Mouse (Mus musculus) CH12F3 (cell line): ENCODE results near the gene 1700015F17Rik.

ENCODE experiments used
- in situ Hi-C: fragments of 300-500 bp; cut with MboI; formaldehyde crosslinking; loops from 2 replicates; pipeline ENCODE4 v1.14.3; 2020; ENCODE audit warnings: low sequenced_read_pairs

The 1700015F17Rik gene

GRCm38 (mm10) chr5:5479043-5479442 lies at the start of gene 1700015F17Rik:
TSS of gene 1700015F17Rik (minus strand) at chr5:5479143.
- in situ Hi-C loops, result no loop called here

GRCm38 (mm10) chr5:5515411-5515810 lies 36.5 kb upstream of the 1700015F17Rik start:
- in situ Hi-C loops, result no loop called here

GRCm38 (mm10) chr5:5514196-5515076 lies 35.5 kb upstream of the 1700015F17Rik start, which contains the start of gene Cldn12:
TSS of gene Cldn12 (minus strand) at chr5:5514958.
- in situ Hi-C loops, result no loop called here

GRCm38 (mm10) chr5:5511401-5511800 lies 32.5 kb upstream of the 1700015F17Rik start:
- in situ Hi-C loops, result no loop called here

GRCm38 (mm10) chr5:5510989-5511388 lies 32.0 kb upstream of the 1700015F17Rik start:
- in situ Hi-C loops, result no loop called here

GRCm38 (mm10) chr5:5510304-5510887 lies 31.5 kb upstream of the 1700015F17Rik start:
- in situ Hi-C loops, result no loop called here

GRCm38 (mm10) chr5:5508231-5508630 lies 29.3 kb upstream of the 1700015F17Rik start:
- in situ Hi-C loops, result loop anchor here (10.0 kb wide), 1 partner anchor 247 kb away; no protein-coding TSS in a partner anchor

GRCm38 (mm10) chr5:5507701-5508225 lies 28.8 kb upstream of the 1700015F17Rik start:
- in situ Hi-C loops, result loop anchor here (10.0 kb wide), 1 partner anchor 247 kb away; no protein-coding TSS in a partner anchor

GRCm38 (mm10) chr5:5504456-5504855 lies 25.5 kb upstream of the 1700015F17Rik start:
- in situ Hi-C loops, result loop anchor here (10.0 kb wide), 1 partner anchor 250 kb away; no protein-coding TSS in a partner anchor

- in situ Hi-C loops, result loop anchor here (10.0 kb wide), 1 partner anchor 251 kb away; no protein-coding TSS in a partner anchor
Observed at GRCm38 (mm10) chr5:5503381-5503780, 24.4 kb upstream of the 1700015F17Rik start.

GRCm38 (mm10) chr5:5501583-5501982 lies 22.6 kb upstream of the 1700015F17Rik start:
- in situ Hi-C loops, result loop anchor here (10.0 kb wide), 1 partner anchor 253 kb away; no protein-coding TSS in a partner anchor

- in situ Hi-C loops, result no loop called here
Observed at GRCm38 (mm10) chr5:5496393-5496792, 17.4 kb upstream of the 1700015F17Rik start.

GRCm38 (mm10) chr5:5495042-5495441 lies 16.1 kb upstream of the 1700015F17Rik start:
- in situ Hi-C loops, result no loop called here

- in situ Hi-C loops, result no loop called here
Observed at GRCm38 (mm10) chr5:5494269-5495005, 15.5 kb upstream of the 1700015F17Rik start.

GRCm38 (mm10) chr5:5492163-5492562 lies 13.2 kb upstream of the 1700015F17Rik start:
- in situ Hi-C loops, result no loop called here

- in situ Hi-C loops, result loop anchor here (10.0 kb wide), 1 partner anchor 531 kb away; no protein-coding TSS in a partner anchor
Observed at GRCm38 (mm10) chr5:5486071-5486470, 7.1 kb upstream of the 1700015F17Rik start.

GRCm38 (mm10) chr5:5483254-5483858 lies 4.4 kb upstream of the 1700015F17Rik start:
- in situ Hi-C loops, result loop anchor here (5.0 to 10.0 kb wide), 2 partner anchors 101 to 529 kb away; no protein-coding TSS in a partner anchor

- in situ Hi-C loops, result loop anchor here (5.0 to 10.0 kb wide), 2 partner anchors 99 to 527 kb away; no protein-coding TSS in a partner anchor
Observed at GRCm38 (mm10) chr5:5481662-5482061, 2.7 kb upstream of the 1700015F17Rik start.

GRCm38 (mm10) chr5:5476133-5476532 lies 2.8 kb downstream of the 1700015F17Rik start:
- in situ Hi-C loops, result no loop called here

GRCm38 (mm10) chr5:5465256-5465655 lies 13.7 kb downstream of the 1700015F17Rik start:
- in situ Hi-C loops, result no loop called here
